ENCODE assay signal across 7 mouse cellular contexts in genomic region chr9:20990861-20991260, GRCm38 (mm10). TPM values are rescaled to one million over a fixed set of nuclear protein-coding genes. Genes with fewer than 3 reads are reported as not detected.
DNase-seq lines count a peak whose midpoint lies in the region; ATAC-seq and TF ChIP-seq lines count a peak whose summit lies in the region.

No protein-coding gene starts in this region.

- no peak overlapping the region for H3K4me3 ChIP-seq in intestine, embryonic 15.5 days (replicated peaks)
- H3K4me3 ChIP-seq in liver, embryonic 14.5 days (ENCODE audit: insufficient read depth in 1 of 2, low read depth in 2 of 2, low read length in 2 of 2) = no peak overlapping the region
- no peak overlapping the region; the same call in 1 of the 2 replicates for H3K4me3 ChIP-seq in stomach, embryonic 16.5 days (replicated peaks; ENCODE audit: low read length)
- H3K4me3 ChIP-seq in thymus, adult 2 months (ENCODE audit: control insufficient read depth, insufficient read depth, low read length) = no peak overlapping the region

- no peak for ATAC-seq in intestine, embryonic 15.5 days
- no peak for ATAC-seq in liver, embryonic 14.5 days (ENCODE audit: insufficient read depth)
- peak; percentile 33; the same call in 1 of the 2 replicates for ATAC-seq in stomach, embryonic 16.5 days (ENCODE audit: insufficient read depth, low FRiP score)

- peak overlapping the region; percentile 15; the same call in 1 of the 2 replicates for H3K9ac ChIP-seq in intestine, embryonic 15.5 days
- H3K9ac ChIP-seq in liver, embryonic 14.5 days (replicated peaks) = no peak overlapping the region
- peak overlapping the region; percentile 23 for H3K9ac ChIP-seq in stomach, embryonic 16.5 days (ENCODE audit: low read length)

- TF ChIP-seq EP300 in liver, embryonic 14.5 days (IDR thresholded peaks at IDR 0.05; ENCODE audit: low read depth) = no peak

- H3K9me3 ChIP-seq in intestine, embryonic 15.5 days = no peaks in the 10 kb centered on the region
- no peaks in the 10 kb centered on the region for H3K9me3 ChIP-seq in liver, embryonic 14.5 days (ENCODE audit: control insufficient read depth, low read length)
- H3K9me3 ChIP-seq in stomach, embryonic 16.5 days (replicated peaks; ENCODE audit: control insufficient read depth, low read length) = no peaks in the 10 kb centered on the region

- DNase-seq in ES-CJ7 (ENCODE audit: low read depth, low spot score) = peak; percentile 91
- DNase-seq in ZHBTc4 (ENCODE audit: low read depth, low spot score) = peak; percentile 94
- no peak for DNase-seq in liver, embryonic 14.5 days (ENCODE audit: low read depth in 3 of 3, low spot score in 3 of 3)
- no peak for DNase-seq in thymus, adult 2 months
- DNase-seq in natural killer cell, adult 2 months (ENCODE audit: low spot score in 2 of 2) = no peak

- TF ChIP-seq POLR2A in thymus, adult 2 months (IDR thresholded peaks at IDR 0.05; ENCODE audit: control insufficient read depth, extremely low read depth, insufficient read depth, low read length, poor library complexity) = no peak

- H3K4me1 ChIP-seq in intestine, embryonic 15.5 days (replicated peaks) = peaks cover 14% of the 10 kb centered on the region
- H3K4me1 ChIP-seq in liver, embryonic 14.5 days (replicated peaks; ENCODE audit: control insufficient read depth in 2 of 2, insufficient read depth in 2 of 2, low read length in 1 of 2) = no peaks in the 10 kb centered on the region
- peaks cover 18% of the 10 kb centered on the region for H3K4me1 ChIP-seq in stomach, embryonic 16.5 days (ENCODE audit: control insufficient read depth, insufficient read depth, low read length)
- H3K4me1 ChIP-seq in thymus, adult 2 months (replicated peaks; ENCODE audit: control insufficient read depth, insufficient read depth, low read length) = peaks cover 27% of the 10 kb centered on the region

- peak overlapping the region; percentile 32; the same call in 1 of the 2 replicates for H3K27ac ChIP-seq in intestine, embryonic 15.5 days
- no peak overlapping the region for H3K27ac ChIP-seq in liver, embryonic 14.5 days
- H3K27ac ChIP-seq in stomach, embryonic 16.5 days (ENCODE audit: low read length) = peak overlapping the region; percentile 51
- no peak overlapping the region for H3K27ac ChIP-seq in thymus, adult 2 months (ENCODE audit: control insufficient read depth, insufficient read depth, low read length)

- peak overlapping the region; percentile 38; the same call in 1 of the 2 replicates for H3K4me2 ChIP-seq in intestine, embryonic 15.5 days (replicated peaks)
- peak overlapping the region; percentile 1; the same call in 1 of the 2 replicates for H3K4me2 ChIP-seq in liver, embryonic 14.5 days (ENCODE audit: low read depth)
- peak overlapping the region; percentile 26 for H3K4me2 ChIP-seq in stomach, embryonic 16.5 days (ENCODE audit: low read depth, low read length)

- TF ChIP-seq CTCF in liver, embryonic 14.5 days (IDR thresholded peaks at IDR 0.05; ENCODE audit: low read depth) = no peak
- TF ChIP-seq CTCF in thymus, adult 2 months (IDR thresholded peaks at IDR 0.05; ENCODE audit: borderline replicate concordance, control insufficient read depth, extremely low read depth, insufficient read depth, low read length, poor library complexity) = no peak

- H3K36me3 ChIP-seq in intestine, embryonic 15.5 days = no peaks in the 10 kb centered on the region
- no peaks in the 10 kb centered on the region for H3K36me3 ChIP-seq in liver, embryonic 14.5 days (replicated peaks; ENCODE audit: control insufficient read depth, insufficient read depth, low read depth)
- no peaks in the 10 kb centered on the region for H3K36me3 ChIP-seq in stomach, embryonic 16.5 days (ENCODE audit: control insufficient read depth, insufficient read depth, low read length)
- no peaks in the 10 kb centered on the region for H3K36me3 ChIP-seq in thymus, adult 2 months (ENCODE audit: control insufficient read depth, insufficient read depth, low read length)

- no peaks in the 10 kb centered on the region for H3K27me3 ChIP-seq in intestine, embryonic 15.5 days (replicated peaks)
- no peaks in the 10 kb centered on the region for H3K27me3 ChIP-seq in liver, embryonic 14.5 days (ENCODE audit: control insufficient read depth, insufficient read depth, low read length)
- H3K27me3 ChIP-seq in stomach, embryonic 16.5 days (ENCODE audit: control insufficient read depth, insufficient read depth, low read length) = no peaks in the 10 kb centered on the region
- H3K27me3 ChIP-seq in thymus, adult 2 months (ENCODE audit: control insufficient read depth, insufficient read depth, low read length) = no peaks in the 10 kb centered on the region

- WGBS in intestine, embryonic 15.5 days = 6% methylated on average over 10 of the region's 10 CpGs
- 23% methylated on average over 10 of the region's 10 CpGs for WGBS in liver, embryonic 14.5 days (ENCODE audit: insufficient replicate concordance)
- WGBS in stomach, embryonic 16.5 days = 9% methylated on average over 10 of the region's 10 CpGs
- WGBS in thymus, adult 2 months = 62% methylated on average over 10 of the region's 10 CpGs

RNA-seq across cellular contexts. Expression of gene Mrpl4, which starts 11.7 kb away (rescaled TPM):
- 145 and 159 TPM in 2 replicates for polyA plus RNA-seq in intestine, embryonic 15.5 days (2015; fragmentation: Nextera tagmentation; extraction: Ambion mirVana)
- polyA plus RNA-seq in liver, embryonic 14.5 days (2012; rRNA removed) = 36.5 and 36.7 TPM in 2 replicates
- polyA plus RNA-seq in liver, embryonic 14.5 days (2014; fragmentation: Nextera tagmentation; extraction: Ambion mirVana) = 61.3 and 67.7 TPM in 2 replicates
- 131 and 141 TPM in 2 replicates for polyA plus RNA-seq in stomach, embryonic 16.5 days (2015; fragmentation: Nextera tagmentation; extraction: Ambion mirVana)
- polyA plus RNA-seq in thymus, adult 2 months (2012; rRNA removed) = 125 and 140 TPM in 2 replicates

RNA-seq across cellular contexts. Expression of gene S1pr2, which starts 14.3 kb away (rescaled TPM):
- 29.2 and 30.4 TPM in 2 replicates for polyA plus RNA-seq in intestine, embryonic 15.5 days (2015; fragmentation: Nextera tagmentation; extraction: Ambion mirVana)
- polyA plus RNA-seq in liver, embryonic 14.5 days (2012; rRNA removed) = 1.2 and 1.3 TPM in 2 replicates
- 2.3 and 3.0 TPM in 2 replicates for polyA plus RNA-seq in liver, embryonic 14.5 days (2014; fragmentation: Nextera tagmentation; extraction: Ambion mirVana)
- 38.2 and 39.9 TPM in 2 replicates for polyA plus RNA-seq in stomach, embryonic 16.5 days (2015; fragmentation: Nextera tagmentation; extraction: Ambion mirVana)
- polyA plus RNA-seq in thymus, adult 2 months (2012; rRNA removed) = 11.0 and 11.2 TPM in 2 replicates

RNA-seq across cellular contexts. Expression of gene Icam1, which starts 24.9 kb away (rescaled TPM):
- polyA plus RNA-seq in intestine, embryonic 15.5 days (2015; fragmentation: Nextera tagmentation; extraction: Ambion mirVana) = 12.6 and 12.8 TPM in 2 replicates
- 5.4 and 6.9 TPM in 2 replicates for polyA plus RNA-seq in liver, embryonic 14.5 days (2012; rRNA removed)
- polyA plus RNA-seq in liver, embryonic 14.5 days (2014; fragmentation: Nextera tagmentation; extraction: Ambion mirVana) = 7.9 and 9.1 TPM in 2 replicates
- polyA plus RNA-seq in stomach, embryonic 16.5 days (2015; fragmentation: Nextera tagmentation; extraction: Ambion mirVana) = 15.0 and 16.3 TPM in 2 replicates
- 78.1 and 90.8 TPM in 2 replicates for polyA plus RNA-seq in thymus, adult 2 months (2012; rRNA removed)

RNA-seq across cellular contexts. Expression of gene Dnmt1, which starts 31.2 kb away (rescaled TPM):
- polyA plus RNA-seq in intestine, embryonic 15.5 days (2015; fragmentation: Nextera tagmentation; extraction: Ambion mirVana) = 72.5 and 73.4 TPM in 2 replicates
- polyA plus RNA-seq in liver, embryonic 14.5 days (2012; rRNA removed) = 47.6 and 55.9 TPM in 2 replicates
- polyA plus RNA-seq in liver, embryonic 14.5 days (2014; fragmentation: Nextera tagmentation; extraction: Ambion mirVana) = 43.1 and 48.6 TPM in 2 replicates
- polyA plus RNA-seq in stomach, embryonic 16.5 days (2015; fragmentation: Nextera tagmentation; extraction: Ambion mirVana) = 75.5 and 75.7 TPM in 2 replicates
- polyA plus RNA-seq in thymus, adult 2 months (2012; rRNA removed) = 142 and 194 TPM in 2 replicates

RNA-seq across cellular contexts. Expression of gene Icam4, which starts 38.3 kb away (rescaled TPM):
- polyA plus RNA-seq in intestine, embryonic 15.5 days (2015; fragmentation: Nextera tagmentation; extraction: Ambion mirVana) = 2.9 and 3.0 TPM in 2 replicates
- 61.8 and 64.1 TPM in 2 replicates for polyA plus RNA-seq in liver, embryonic 14.5 days (2012; rRNA removed)
- 204 and 223 TPM in 2 replicates for polyA plus RNA-seq in liver, embryonic 14.5 days (2014; fragmentation: Nextera tagmentation; extraction: Ambion mirVana)
- polyA plus RNA-seq in stomach, embryonic 16.5 days (2015; fragmentation: Nextera tagmentation; extraction: Ambion mirVana) = 5.9 and 8.6 TPM in 2 replicates
- 0.26 and 0.71 TPM in 2 replicates for polyA plus RNA-seq in thymus, adult 2 months (2012; rRNA removed)

Comparison
In these comparisons a context has a peak if more than half of its experiments do, and no peak if none do; other contexts are left out.
1. DNase-seq: peak in ES-CJ7 (single experiment) and ZHBTc4 (single experiment); none in liver, embryonic 14.5 days (0 of 3), thymus, adult 2 months (single experiment) and natural killer cell, adult 2 months (0 of 2).
2. H3K27ac ChIP-seq: peak in intestine, embryonic 15.5 days (single experiment) and stomach, embryonic 16.5 days (single experiment); none in liver, embryonic 14.5 days (single experiment) and thymus, adult 2 months (single experiment).
3. Peak in every context shown above with its lines, with median percentiles within 50 percentile points of each other: H3K4me2 ChIP-seq.